Mouse (Mus musculus): Measurements from ENCODE around the gene Cryba1. TPM values are rescaled to one million over a fixed set of nuclear protein-coding genes. Genes with fewer than 3 reads are reported as not detected.

The Cryba1 gene
- polyA plus RNA-seq, 1 experiment from 2014 or later = 159 TPM

DNA sequence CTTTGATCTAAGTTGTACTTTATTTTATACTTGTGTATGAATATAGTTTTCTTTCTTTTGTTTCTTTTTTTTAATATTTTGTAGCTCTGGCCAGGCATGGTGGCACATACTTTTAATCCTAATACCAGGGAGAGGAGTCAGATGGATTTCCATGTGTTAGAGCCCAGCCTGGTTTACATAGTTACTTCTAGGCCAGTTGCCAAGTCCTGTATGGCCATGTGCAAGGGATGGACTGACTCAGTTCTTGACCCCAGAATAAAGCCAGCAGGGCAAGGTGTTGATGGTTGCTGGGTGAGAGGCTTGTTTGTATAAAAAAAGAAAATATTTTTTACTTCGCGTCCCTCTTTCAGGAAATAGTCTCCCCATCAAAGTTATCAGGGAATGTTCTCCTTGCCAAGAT, 52.3 kb downstream of the Cryba1 start:
- Histone ChIP-seq H3K36me3 (no peaks in the 10 kb centered on the region), H3K4me3 (no peak overlapping the region), H3K4me1 (no peaks in the 10 kb centered on the region), H3K27me3 (no peaks in the 10 kb centered on the region), H3K27ac (no peak overlapping the region), H3K4me2 (replicated peaks) (no peak overlapping the region), H3K9ac (no peak overlapping the region), H3K9me3 (peaks cover 7% of the 10 kb centered on the region; the same call in 1 of the 2 replicates)
- WGBS = 93% methylated on average over 2 of the region's 2 CpGs
- ATAC-seq (ENCODE audit: insufficient number of reproducible peaks, insufficient read depth, low FRiP score, low TSS enrichment) = no peak

Other genes starting within 250 kb of the Cryba1 start
- gene Ankrd13b, start 235.6 kb downstream of the Cryba1 start, polyA plus RNA-seq (2016; fragmentation: Nextera tagmentation; extraction: Ambion mirVana) = 15.0 and 15.5 TPM in 2 replicates
- gene Git1, start 231.7 kb downstream of the Cryba1 start, polyA plus RNA-seq (2016; fragmentation: Nextera tagmentation; extraction: Ambion mirVana) = 11.1 and 11.5 TPM in 2 replicates
- gene Abhd15, start 210.2 kb downstream of the Cryba1 start, polyA plus RNA-seq (2016; fragmentation: Nextera tagmentation; extraction: Ambion mirVana) = 2.8 and 2.9 TPM in 2 replicates
- gene Trp53i13, start 209.3 kb downstream of the Cryba1 start, polyA plus RNA-seq (2016; fragmentation: Nextera tagmentation; extraction: Ambion mirVana) = 52.8 and 55.2 TPM in 2 replicates
- gene Gm10392, start 206.1 kb downstream of the Cryba1 start, polyA plus RNA-seq (2016; fragmentation: Nextera tagmentation; extraction: Ambion mirVana) = not detected in 2 replicates
- 14.9 and 15.1 TPM in 2 replicates for gene Taok1, start 117.5 kb downstream of the Cryba1 start, polyA plus RNA-seq (2016; fragmentation: Nextera tagmentation; extraction: Ambion mirVana)
- 5.1 and 5.6 TPM in 2 replicates for gene Nufip2, start 39.1 kb downstream of the Cryba1 start, polyA plus RNA-seq (2016; fragmentation: Nextera tagmentation; extraction: Ambion mirVana)
- gene Myo18a, start 38.0 kb upstream of the Cryba1 start, polyA plus RNA-seq (2016; fragmentation: Nextera tagmentation; extraction: Ambion mirVana) = 33.2 and 35.0 TPM in 2 replicates
- 1.4 and 2.6 TPM in 2 replicates for gene Gm10277, start 62.5 kb upstream of the Cryba1 start, polyA plus RNA-seq (2016; fragmentation: Nextera tagmentation; extraction: Ambion mirVana)
- 1.7 and 3.2 TPM in 2 replicates for gene Pipox, start 168.8 kb upstream of the Cryba1 start, polyA plus RNA-seq (2016; fragmentation: Nextera tagmentation; extraction: Ambion mirVana)
- 2.0 and 2.4 TPM in 2 replicates for gene Sez6, start 205.5 kb upstream of the Cryba1 start, polyA plus RNA-seq (2016; fragmentation: Nextera tagmentation; extraction: Ambion mirVana)